Mouse (Mus musculus): Measurements from ENCODE around the gene Pfkl. TPM values are rescaled to one million over a fixed set of nuclear protein-coding genes. Genes with fewer than 3 reads are reported as not detected.
"Not testable (repeated sequence)": the region's sequence is repeated elsewhere in the genome, so short reads cannot be mapped to it uniquely, and the experiment has no call there.

The Pfkl gene
- polyA plus RNA-seq, 1 experiment, result not detected

GRCm38 (mm10) chr10:78018797-78019203, 8.9 kb upstream of the Pfkl start:
- TF ChIP-seq POLR2A (IDR thresholded peaks at IDR 0.05; ENCODE audit: insufficient read depth, low read depth, low read length) (no peak), CTCF (IDR thresholded peaks at IDR 0.05; ENCODE audit: insufficient read depth, low read depth, low read length) (peak; percentile 91)
- peaks cover 2% of the 10 kb centered on the region for H3K4me1 ChIP-seq (ENCODE audit: control insufficient read depth, insufficient read depth, low read length)
- 10% methylated on average over 19 of the region's 19 CpGs for WGBS
- no peak overlapping the region for H3K27ac ChIP-seq (ENCODE audit: insufficient read depth, low read depth, low read length)
- H3K4me3 ChIP-seq (ENCODE audit: insufficient read depth, low read depth, low read length), result peak overlapping the region; percentile 50

GRCm38 (mm10) chr10:78016366-78016765, 6.5 kb upstream of the Pfkl start:
- WGBS, result 52% methylated on average over 5 of the region's 5 CpGs
- TF ChIP-seq POLR2A (IDR thresholded peaks at IDR 0.05; ENCODE audit: insufficient read depth, low read depth, low read length) (no peak), CTCF (IDR thresholded peaks at IDR 0.05; ENCODE audit: insufficient read depth, low read depth, low read length) (no peak)
- no peak overlapping the region for H3K27ac ChIP-seq (ENCODE audit: insufficient read depth, low read depth, low read length)

GRCm38 (mm10) chr10:78015489-78015888, 5.6 kb upstream of the Pfkl start:
- Histone ChIP-seq H3K4me3 (ENCODE audit: insufficient read depth, low read depth, low read length) (no peak overlapping the region), H3K27ac (ENCODE audit: insufficient read depth, low read depth, low read length) (no peak overlapping the region), H3K4me1 (ENCODE audit: control insufficient read depth, insufficient read depth, low read length) (peaks cover 2% of the 10 kb centered on the region)
- TF ChIP-seq POLR2A (IDR thresholded peaks at IDR 0.05; ENCODE audit: insufficient read depth, low read depth, low read length) (no peak), CTCF (IDR thresholded peaks at IDR 0.05; ENCODE audit: insufficient read depth, low read depth, low read length) (no peak)
- WGBS, result 89% methylated on average over 1 of the region's 1 CpGs

More at GRCm38 (mm10) chr10:78016366-78016765, 6.5 kb upstream of the Pfkl start:
- peaks cover 2% of the 10 kb centered on the region for H3K4me1 ChIP-seq (ENCODE audit: control insufficient read depth, insufficient read depth, low read length)
- no peak overlapping the region for H3K4me3 ChIP-seq (ENCODE audit: insufficient read depth, low read depth, low read length)

GRCm38 (mm10) chr10:78012661-78013495, 3.0 kb upstream of the Pfkl start:
- TF ChIP-seq CTCF (IDR thresholded peaks at IDR 0.05; ENCODE audit: insufficient read depth, low read depth, low read length) (no peak), POLR2A (IDR thresholded peaks at IDR 0.05; ENCODE audit: insufficient read depth, low read depth, low read length) (no peak)
- peaks cover 11% of the 10 kb centered on the region for H3K4me1 ChIP-seq (ENCODE audit: control insufficient read depth, insufficient read depth, low read length)
- H3K27ac ChIP-seq (ENCODE audit: insufficient read depth, low read depth, low read length), result no peak overlapping the region
- H3K4me3 ChIP-seq (ENCODE audit: insufficient read depth, low read depth, low read length), result no peak overlapping the region
- WGBS, result 93% methylated on average over 18 of the region's 18 CpGs

GRCm38 (mm10) chr10:78011116-78011515, 1.2 kb upstream of the Pfkl start:
- 95% methylated on average over 5 of the region's 5 CpGs for WGBS
- H3K4me1 ChIP-seq (ENCODE audit: control insufficient read depth, insufficient read depth, low read length), result peaks cover 24% of the 10 kb centered on the region
- not testable (repeated sequence) for H3K27ac ChIP-seq (ENCODE audit: insufficient read depth, low read depth, low read length); H3K4me3 ChIP-seq (ENCODE audit: insufficient read depth, low read depth, low read length)

GRCm38 (mm10) chr10:78010335-78010734, 452 bp upstream of the Pfkl start:
- no peak overlapping the region for H3K4me3 ChIP-seq (ENCODE audit: insufficient read depth, low read depth, low read length)
- no peak for TF ChIP-seq POLR2A (IDR thresholded peaks at IDR 0.05; ENCODE audit: insufficient read depth, low read depth, low read length)
- TF ChIP-seq CTCF (IDR thresholded peaks at IDR 0.05; ENCODE audit: insufficient read depth, low read depth, low read length), result no peak
- H3K27ac ChIP-seq (ENCODE audit: insufficient read depth, low read depth, low read length), result no peak overlapping the region
- 20% methylated on average over 10 of the region's 10 CpGs for WGBS
- H3K4me1 ChIP-seq (ENCODE audit: control insufficient read depth, insufficient read depth, low read length), result peaks cover 32% of the 10 kb centered on the region

GRCm38 (mm10) chr10:78009184-78009944, 519 bp downstream of the Pfkl start:
- Histone ChIP-seq H3K4me1 (ENCODE audit: control insufficient read depth, insufficient read depth, low read length) (peaks cover 40% of the 10 kb centered on the region), H3K4me3 (ENCODE audit: insufficient read depth, low read depth, low read length) (peak overlapping the region; percentile 86), H3K27ac (ENCODE audit: insufficient read depth, low read depth, low read length) (peak overlapping the region; percentile 96)
- under 1% methylated on average over 59 of the region's 59 CpGs for WGBS
- TF ChIP-seq POLR2A (IDR thresholded peaks at IDR 0.05; ENCODE audit: insufficient read depth, low read depth, low read length), result peak; percentile 55
- peak; percentile 56; the same call in 1 of the 2 replicates for TF ChIP-seq CTCF (IDR thresholded peaks at IDR 0.05; ENCODE audit: insufficient read depth, low read depth, low read length)

- TF ChIP-seq CTCF (IDR thresholded peaks at IDR 0.05; ENCODE audit: insufficient read depth, low read depth, low read length) (no peak), POLR2A (IDR thresholded peaks at IDR 0.05; ENCODE audit: insufficient read depth, low read depth, low read length) (no peak)
- Histone ChIP-seq H3K4me1 (ENCODE audit: control insufficient read depth, insufficient read depth, low read length) (peaks cover 42% of the 10 kb centered on the region), H3K27ac (ENCODE audit: insufficient read depth, low read depth, low read length) (no peak overlapping the region), H3K4me3 (ENCODE audit: insufficient read depth, low read depth, low read length) (no peak overlapping the region)
- 79% methylated on average over 3 of the region's 3 CpGs for WGBS
Measured at GRCm38 (mm10) chr10:78008169-78008568, 1.7 kb downstream of the Pfkl start.

GRCm38 (mm10) chr10:78007203-78007602, 2.7 kb downstream of the Pfkl start:
- Histone ChIP-seq H3K4me1 (ENCODE audit: control insufficient read depth, insufficient read depth, low read length) (peaks cover 47% of the 10 kb centered on the region), H3K27ac (ENCODE audit: insufficient read depth, low read depth, low read length) (no peak overlapping the region), H3K4me3 (ENCODE audit: insufficient read depth, low read depth, low read length) (no peak overlapping the region)
- no peak for TF ChIP-seq CTCF (IDR thresholded peaks at IDR 0.05; ENCODE audit: insufficient read depth, low read depth, low read length)
- 60% methylated on average over 7 of the region's 7 CpGs for WGBS

All from olfactory bulb, adult 2 months (tissue).